Mouse (Mus musculus): ENCODE measurements around the gene Trmt1.

- TF ChIP-seq CTCF (IDR thresholded peaks at IDR 0.05; ENCODE audit: low read depth, low read length) (no peak), POLR2A (IDR thresholded peaks at IDR 0.05; ENCODE audit: extremely low read depth, insufficient read depth, low read length) (no peak)
Observed at GRCm38 (mm10) chr8:84739401-84739742, 53.3 kb downstream of the Trmt1 start.
